Mouse (Mus musculus): ENCODE data around the gene Kazald1. TPM values are rescaled to one million over a fixed set of nuclear protein-coding genes. Genes with fewer than 3 reads are reported as not detected.

The Kazald1 gene
- total and polyA plus RNA-seq, 2 experiments from 2014 or later: 10.3 to 21.7 TPM

- no peak for ATAC-seq (ENCODE audit: insufficient read depth, low read depth)
These were observed 30.6 kb downstream of the Kazald1 start for GRCm38 (mm10) chr19:45105591-45105990.

GRCm38 (mm10) chr19:45106689-45107088 is 31.6 kb downstream of the Kazald1 start:
- peaks cover 24% of the 10 kb centered on the region for H3K27me3 ChIP-seq (ENCODE audit: control insufficient read depth, insufficient read depth, low read length)
- H3K36me3 ChIP-seq (replicated peaks; ENCODE audit: control insufficient read depth, insufficient read depth, low read length): no peaks in the 10 kb centered on the region
- TF ChIP-seq CTCF (IDR thresholded peaks at IDR 0.05; ENCODE audit: low read depth) (no peak), EP300 (IDR thresholded peaks at IDR 0.05; ENCODE audit: low read depth) (no peak)
- H3K4me2 ChIP-seq (ENCODE audit: low read depth, low read length): no peak overlapping the region
- no peaks in the 10 kb centered on the region for H3K4me1 ChIP-seq (ENCODE audit: control insufficient read depth, insufficient read depth)
- ATAC-seq (ENCODE audit: insufficient read depth, low read depth): no peak
- 26% methylated on average over 6 of the region's 6 CpGs for WGBS
- H3K4me3 ChIP-seq (ENCODE audit: low read depth, low read length): no peak overlapping the region
- no peaks in the 10 kb centered on the region for H3K9me3 ChIP-seq (replicated peaks; ENCODE audit: control insufficient read depth, low read length)
- H3K27ac ChIP-seq (ENCODE audit: low read depth): no peak overlapping the region
- DNase-seq (ENCODE audit: low spot score): no peak
- no peak overlapping the region for H3K9ac ChIP-seq (replicated peaks; ENCODE audit: low read depth, low read length)

More at GRCm38 (mm10) chr19:45105591-45105990, 30.6 kb downstream of the Kazald1 start:
- Histone ChIP-seq H3K27me3 (ENCODE audit: control insufficient read depth, insufficient read depth, low read length) (peaks cover 24% of the 10 kb centered on the region), H3K9me3 (replicated peaks; ENCODE audit: control insufficient read depth, low read length) (no peaks in the 10 kb centered on the region), H3K4me3 (ENCODE audit: low read depth, low read length) (no peak overlapping the region), H3K27ac (ENCODE audit: low read depth) (no peak overlapping the region), H3K4me1 (ENCODE audit: control insufficient read depth, insufficient read depth) (no peaks in the 10 kb centered on the region), H3K36me3 (replicated peaks; ENCODE audit: control insufficient read depth, insufficient read depth, low read length) (no peaks in the 10 kb centered on the region), H3K9ac (replicated peaks; ENCODE audit: low read depth, low read length) (no peak overlapping the region), H3K4me2 (ENCODE audit: low read depth, low read length) (no peak overlapping the region)
- WGBS: 24% methylated on average over 1 of the region's 1 CpGs
- TF ChIP-seq EP300 (IDR thresholded peaks at IDR 0.05; ENCODE audit: low read depth): no peak
- no peak for TF ChIP-seq CTCF (IDR thresholded peaks at IDR 0.05; ENCODE audit: low read depth)
- DNase-seq (ENCODE audit: low spot score): no peak

GRCm38 (mm10) chr19:45110681-45111080 is 35.6 kb downstream of the Kazald1 start:
- 61% methylated on average over 8 of the region's 8 CpGs for WGBS
- H3K4me1 ChIP-seq (ENCODE audit: control insufficient read depth, insufficient read depth): no peaks in the 10 kb centered on the region

GRCm38 (mm10) chr19:45112444-45112843 is 37.4 kb downstream of the Kazald1 start:
- H3K4me3 ChIP-seq (ENCODE audit: low read depth, low read length): no peak overlapping the region
- no peak for ATAC-seq (ENCODE audit: insufficient read depth, low read depth)
- 91% methylated on average over 6 of the region's 6 CpGs for WGBS
- no peaks in the 10 kb centered on the region for H3K27me3 ChIP-seq (ENCODE audit: control insufficient read depth, insufficient read depth, low read length)
- no peak for DNase-seq (ENCODE audit: low spot score)
- no peak overlapping the region for H3K27ac ChIP-seq (ENCODE audit: low read depth)
- no peak overlapping the region for H3K9ac ChIP-seq (replicated peaks; ENCODE audit: low read depth, low read length)
- no peak overlapping the region for H3K4me2 ChIP-seq (ENCODE audit: low read depth, low read length)
- no peaks in the 10 kb centered on the region for H3K4me1 ChIP-seq (ENCODE audit: control insufficient read depth, insufficient read depth)
- no peaks in the 10 kb centered on the region for H3K36me3 ChIP-seq (replicated peaks; ENCODE audit: control insufficient read depth, insufficient read depth, low read length)
- TF ChIP-seq EP300 (IDR thresholded peaks at IDR 0.05; ENCODE audit: low read depth): no peak
- no peak for TF ChIP-seq CTCF (IDR thresholded peaks at IDR 0.05; ENCODE audit: low read depth)
- no peaks in the 10 kb centered on the region for H3K9me3 ChIP-seq (replicated peaks; ENCODE audit: control insufficient read depth, low read length)

More at GRCm38 (mm10) chr19:45110681-45111080, 35.6 kb downstream of the Kazald1 start:
- ATAC-seq (ENCODE audit: insufficient read depth, low read depth) (no peak), DNase-seq (ENCODE audit: low spot score) (no peak)
- no peak for TF ChIP-seq CTCF (IDR thresholded peaks at IDR 0.05; ENCODE audit: low read depth)
- Histone ChIP-seq H3K4me3 (ENCODE audit: low read depth, low read length) (no peak overlapping the region), H3K9ac (replicated peaks; ENCODE audit: low read depth, low read length) (no peak overlapping the region), H3K36me3 (replicated peaks; ENCODE audit: control insufficient read depth, insufficient read depth, low read length) (no peaks in the 10 kb centered on the region), H3K9me3 (replicated peaks; ENCODE audit: control insufficient read depth, low read length) (no peaks in the 10 kb centered on the region), H3K27me3 (ENCODE audit: control insufficient read depth, insufficient read depth, low read length) (0 out of 2 replicates have a peak, but pooled peaks cover 4% of the 10 kb centered on the region), H3K4me2 (ENCODE audit: low read depth, low read length) (no peak overlapping the region), H3K27ac (ENCODE audit: low read depth) (no peak overlapping the region)

GRCm38 (mm10) chr19:45113791-45114460 is 38.9 kb downstream of the Kazald1 start:
- DNase-seq (ENCODE audit: low spot score): no peak
- H3K9me3 ChIP-seq (replicated peaks; ENCODE audit: control insufficient read depth, low read length): no peaks in the 10 kb centered on the region
- no peak overlapping the region for H3K4me3 ChIP-seq (ENCODE audit: low read depth, low read length)
- WGBS: 7% methylated on average over 18 of the region's 18 CpGs
- H3K4me2 ChIP-seq (ENCODE audit: low read depth, low read length): no peak overlapping the region
- H3K27ac ChIP-seq (ENCODE audit: low read depth): no peak overlapping the region
- no peak for ATAC-seq (ENCODE audit: insufficient read depth, low read depth)
- no peaks in the 10 kb centered on the region for H3K36me3 ChIP-seq (replicated peaks; ENCODE audit: control insufficient read depth, insufficient read depth, low read length)
- no peaks in the 10 kb centered on the region for H3K4me1 ChIP-seq (ENCODE audit: control insufficient read depth, insufficient read depth)
- no peak for TF ChIP-seq CTCF (IDR thresholded peaks at IDR 0.05; ENCODE audit: low read depth)
- TF ChIP-seq EP300 (IDR thresholded peaks at IDR 0.05; ENCODE audit: low read depth): no peak
- no peaks in the 10 kb centered on the region for H3K27me3 ChIP-seq (ENCODE audit: control insufficient read depth, insufficient read depth, low read length)
- H3K9ac ChIP-seq (replicated peaks; ENCODE audit: low read depth, low read length): no peak overlapping the region

GRCm38 (mm10) chr19:45114772-45115171 is 39.7 kb downstream of the Kazald1 start:
- no peak overlapping the region for H3K27ac ChIP-seq (ENCODE audit: low read depth)

More at GRCm38 (mm10) chr19:45114772-45115171, 39.7 kb downstream of the Kazald1 start:
- H3K4me2 ChIP-seq (ENCODE audit: low read depth, low read length): no peak overlapping the region
- no peaks in the 10 kb centered on the region for H3K9me3 ChIP-seq (replicated peaks; ENCODE audit: control insufficient read depth, low read length)
- no peak overlapping the region for H3K9ac ChIP-seq (replicated peaks; ENCODE audit: low read depth, low read length)
- no peaks in the 10 kb centered on the region for H3K4me1 ChIP-seq (ENCODE audit: control insufficient read depth, insufficient read depth)
- no peak for ATAC-seq (ENCODE audit: insufficient read depth, low read depth)
- 56% methylated on average over 2 of the region's 3 CpGs for WGBS
- no peaks in the 10 kb centered on the region for H3K36me3 ChIP-seq (replicated peaks; ENCODE audit: control insufficient read depth, insufficient read depth, low read length)
- no peaks in the 10 kb centered on the region for H3K27me3 ChIP-seq (ENCODE audit: control insufficient read depth, insufficient read depth, low read length)
- TF ChIP-seq CTCF (IDR thresholded peaks at IDR 0.05; ENCODE audit: low read depth) (no peak), EP300 (IDR thresholded peaks at IDR 0.05; ENCODE audit: low read depth) (no peak)
- DNase-seq (ENCODE audit: low spot score): no peak
- no peak overlapping the region for H3K4me3 ChIP-seq (ENCODE audit: low read depth, low read length)

Data from heart, postnatal 0 days (tissue).